Mouse (Mus musculus) neural tube, embryonic 14.5 days (tissue): Measurements from ENCODE around the gene Rps13. TPM values are rescaled to one million over a fixed set of nuclear protein-coding genes. Genes with fewer than 3 reads are reported as not detected.
"Not testable (repeated sequence)": the region's sequence is repeated elsewhere in the genome, so short reads cannot be mapped to it uniquely, and the experiment has no call there.

ENCODE experiments used
- ATAC-seq: fragments of 200-750 bp; cut with Nextera tagmentation; 2 replicates; pipeline ENCODE4 v1.8.0; 2017; ENCODE audit warnings: low read depth, mild to moderate bottlenecking, moderate TSS enrichment, moderate library complexity
- H3K27ac ChIP-seq: fragments of 300-500 bp; sonication (generic); 2 replicates; pipeline ENCODE4 v1.5.1; 2014; ENCODE audit warnings: low read depth, mild to moderate bottlenecking, control low read depth, low read length, moderate library complexity, mixed read lengths
- H3K27me3 ChIP-seq: fragments of 300-500 bp; sonication (generic); 2 replicates; pipeline ENCODE4 v1.6.1; 2014; ENCODE audit warnings: low read length; ENCODE audit not compliant: control insufficient read depth, insufficient read depth
- H3K36me3 ChIP-seq: fragments of 300-500 bp; sonication (generic); 2 replicates; pipeline ENCODE4 v1.6.1; 2014; ENCODE audit warnings: low read length, mixed read lengths; ENCODE audit not compliant: control insufficient read depth, insufficient read depth
- H3K4me1 ChIP-seq: fragments of 300-500 bp; sonication (generic); 2 replicates; pipeline ENCODE4 v1.6.1; 2014; ENCODE audit warnings: low read length; ENCODE audit not compliant: control insufficient read depth, insufficient read depth
- H3K4me2 ChIP-seq: fragments of 300-500 bp; sonication (generic); 2 replicates; pipeline ENCODE4 v1.6.1; 2014; ENCODE audit warnings: mild to moderate bottlenecking, low read depth, low read length, control low read depth
- H3K4me3 ChIP-seq: fragments of 300-500 bp; sonication (generic); 2 replicates; pipeline ENCODE4 v1.5.1; 2014; ENCODE audit warnings: low read depth, low read length, control low read depth, mixed read lengths
- H3K9ac ChIP-seq: fragments of 300-500 bp; sonication (generic); replicated peaks from 2 replicates; pipeline ENCODE4 v1.6.1; 2014; ENCODE audit warnings: low read depth, mild to moderate bottlenecking, control low read depth, low read length, mixed read lengths
- H3K9me3 ChIP-seq: fragments of 300-500 bp; sonication (generic); 2 replicates; pipeline ENCODE4 v1.6.1; 2016; ENCODE audit warnings: low read length; ENCODE audit not compliant: control insufficient read depth
- WGBS: fragments of 180-500 bp; shearing (Covaris S2); extraction: QIAGEN DNeasy Blood & Tissue Kit; methylation state at CpG from one replicate; pipeline ENCODE4 v1.1.7; 2014; 5-methylcytosine and 5-hydroxymethylcytosine counted together
- polyA plus RNA-seq: library from polyadenylated mRNA; unstranded; fragments of >200 nt; fragmentation: Nextera tagmentation; extraction: Ambion mirVana; gene quantifications from 2 replicates; pipeline ENCODE4 v1.2.1, GENCODE M21; 2014

Gene Rps13
- 549 and 565 TPM in 2 replicates for polyA plus RNA-seq

GRCm38 (mm10) chr7:116333713-116334668 lies at the start of gene Rps13:
Gene Rps13, minus strand, starts transcription at chr7:116334195.
- peak within 1 kb of the TSS; percentile 69 for H3K4me2 ChIP-seq
- H3K9me3 ChIP-seq, result no peaks in the 10 kb centered on the region
- H3K36me3 ChIP-seq, result peaks cover 21% of the 10 kb centered on the region
- peak within 1 kb of the TSS; percentile 90 for H3K4me3 ChIP-seq
- H3K4me1 ChIP-seq, result peaks cover 8% of the 10 kb centered on the region
- peak within 1 kb of the TSS; percentile 81 for H3K27ac ChIP-seq
- peak; percentile 99 for ATAC-seq
- under 1% methylated on average over 78 of the region's 78 CpGs for WGBS
- H3K9ac ChIP-seq, result peak within 1 kb of the TSS; percentile 83
- H3K27me3 ChIP-seq, result no peaks in the 10 kb centered on the region

GRCm38 (mm10) chr7:116379181-116379580 lies 45.2 kb upstream of the Rps13 start:
- H3K27me3 ChIP-seq, H3K9me3 ChIP-seq, H3K9ac ChIP-seq, H3K27ac ChIP-seq, H3K4me1 ChIP-seq, H3K4me2 ChIP-seq, H3K4me3 ChIP-seq, ATAC-seq: not testable (repeated sequence)
- peaks cover 13% of the 10 kb centered on the region for H3K36me3 ChIP-seq
- WGBS, result 90% methylated on average over 6 of the region's 6 CpGs

DNA sequence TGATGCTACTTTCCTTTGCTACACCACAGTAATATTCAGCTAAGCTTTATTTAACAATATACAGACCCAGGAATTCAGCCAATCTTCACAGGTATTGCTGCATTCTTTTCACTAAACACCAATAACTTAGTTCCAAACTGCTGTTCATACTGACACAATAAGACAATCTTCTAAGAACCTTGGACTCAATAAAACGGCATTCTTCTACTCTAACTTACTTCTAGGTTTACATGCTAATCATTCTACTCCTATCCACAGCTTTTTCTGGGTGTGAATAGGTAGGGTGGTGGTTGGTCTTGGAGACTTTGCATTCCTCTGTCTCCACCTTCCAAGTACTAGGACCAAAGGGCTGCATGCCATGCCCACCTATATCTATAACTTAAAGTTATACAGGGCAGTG lies 40.3 kb upstream of the Rps13 start:
- no peaks in the 10 kb centered on the region for H3K27me3 ChIP-seq
- H3K4me1 ChIP-seq, result no peaks in the 10 kb centered on the region
- H3K36me3 ChIP-seq, result peaks cover 13% of the 10 kb centered on the region
- no peak overlapping the region for H3K27ac ChIP-seq
- no peak overlapping the region for H3K4me2 ChIP-seq
- WGBS, result 87% methylated on average over 1 of the region's 1 CpGs
- H3K9me3 ChIP-seq, result no peaks in the 10 kb centered on the region
- ATAC-seq, result no peak
- H3K9ac ChIP-seq, result no peak overlapping the region
- H3K4me3 ChIP-seq, result no peak overlapping the region

- no peak for ATAC-seq
- no peak overlapping the region for H3K4me2 ChIP-seq
- no peak overlapping the region for H3K9ac ChIP-seq
- 83% methylated on average over 1 of the region's 1 CpGs for WGBS
- H3K27ac ChIP-seq, result no peak overlapping the region
- no peak overlapping the region for H3K4me3 ChIP-seq
- no peaks in the 10 kb centered on the region for H3K27me3 ChIP-seq
- H3K9me3 ChIP-seq, result no peaks in the 10 kb centered on the region
- H3K36me3 ChIP-seq, result peaks cover 11% of the 10 kb centered on the region
- H3K4me1 ChIP-seq, result peaks cover 8% of the 10 kb centered on the region
Observed at GRCm38 (mm10) chr7:116336226-116336625, 2.2 kb upstream of the Rps13 start.

DNA sequence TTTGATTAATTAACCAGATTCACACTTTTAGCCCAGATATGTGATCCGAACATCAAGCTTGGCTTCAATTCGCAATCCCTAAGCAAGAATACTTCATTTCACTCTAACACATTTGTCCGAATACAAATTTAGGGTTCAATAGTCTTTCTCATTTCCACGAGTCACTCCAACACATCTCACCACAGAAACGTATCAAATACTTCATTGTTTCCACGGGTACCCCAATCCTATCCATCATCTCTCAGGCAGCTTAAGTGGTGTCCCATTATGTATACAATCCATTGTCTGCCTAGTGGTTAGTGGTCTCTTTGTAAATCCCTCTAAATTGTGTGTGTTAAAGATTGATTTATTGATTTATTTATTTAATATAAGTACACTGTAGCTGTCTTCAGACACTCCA lies 1.1 kb upstream of the Rps13 start:
- ATAC-seq, result no peak
- WGBS, result 64% methylated on average over 6 of the region's 6 CpGs
- no peaks in the 10 kb centered on the region for H3K9me3 ChIP-seq
- H3K27me3 ChIP-seq, result no peaks in the 10 kb centered on the region
- H3K4me3 ChIP-seq, result no peak overlapping the region
- no peak overlapping the region for H3K9ac ChIP-seq
- no peak overlapping the region for H3K4me2 ChIP-seq
- H3K36me3 ChIP-seq, result peaks cover 17% of the 10 kb centered on the region
- H3K27ac ChIP-seq, result no peak overlapping the region
- H3K4me1 ChIP-seq, result peaks cover 8% of the 10 kb centered on the region

DNA sequence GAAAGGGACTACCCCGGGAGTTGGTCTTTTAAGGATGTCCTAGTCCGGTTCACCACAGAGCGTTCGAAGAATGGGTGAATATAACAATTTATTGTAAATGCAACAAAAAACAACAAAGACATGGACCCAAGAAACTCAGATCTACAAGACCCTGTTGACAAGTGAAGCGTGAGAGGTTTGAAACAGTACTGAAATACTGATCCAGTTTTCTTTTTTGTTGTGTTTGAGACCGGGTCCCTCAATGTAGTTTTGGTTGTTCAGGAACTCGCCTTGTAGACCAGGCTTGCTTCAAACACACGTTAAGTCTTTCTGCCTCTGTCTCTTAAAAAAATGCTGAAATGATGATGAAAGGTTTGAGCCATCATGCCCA lies 659 bp upstream of the Rps13 start:
- Histone ChIP-seq H3K4me2 (peak overlapping the region; percentile 69), H3K27ac (no peak overlapping the region; the same call in 1 of the 2 replicates), H3K27me3 (no peaks in the 10 kb centered on the region), H3K4me3 (peak overlapping the region; percentile 90), H3K9ac (peak overlapping the region; percentile 83), H3K36me3 (peaks cover 21% of the 10 kb centered on the region), H3K9me3 (no peaks in the 10 kb centered on the region), H3K4me1 (peaks cover 8% of the 10 kb centered on the region)
- 25% methylated on average over 8 of the region's 8 CpGs for WGBS
- no peak for ATAC-seq

DNA sequence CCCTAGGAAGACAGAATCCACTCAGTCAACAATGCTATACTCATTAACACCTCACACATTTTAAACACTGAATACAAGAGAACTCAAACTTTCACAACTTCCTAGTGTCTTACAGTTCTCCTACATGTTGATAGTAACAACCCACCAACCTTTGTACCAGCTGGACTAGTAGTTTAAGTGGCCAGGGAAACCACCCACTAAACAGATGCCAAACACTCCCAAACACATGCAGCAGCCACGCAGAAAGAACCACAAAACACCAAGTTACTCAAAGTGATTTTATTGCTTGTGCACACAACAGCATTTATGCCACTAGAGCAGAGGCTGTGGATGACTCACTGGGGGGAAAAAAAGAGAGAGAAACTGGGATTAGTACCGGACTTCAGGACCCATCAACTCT lies 2.7 kb downstream of the Rps13 start:
- 91% methylated on average over 2 of the region's 2 CpGs for WGBS

DNA sequence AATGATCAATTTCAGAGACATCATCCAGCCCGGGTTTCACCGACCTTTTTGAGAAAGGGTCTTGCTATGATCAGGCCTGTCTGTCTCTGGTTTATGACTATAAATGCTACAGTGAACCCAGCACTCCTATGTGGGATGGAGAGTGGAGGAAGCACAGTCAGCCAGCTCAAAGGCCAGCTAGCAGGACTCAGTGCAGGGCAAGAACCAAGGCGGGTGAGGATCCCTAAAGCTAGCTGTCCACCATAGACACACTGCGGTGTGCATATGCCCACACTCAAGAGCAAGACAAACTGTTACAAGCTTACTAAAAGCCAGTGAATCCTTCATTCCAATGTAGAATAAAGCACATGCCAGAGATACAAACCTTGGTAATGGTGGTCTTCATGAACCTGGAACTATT lies 4.1 kb downstream of the Rps13 start:
- no peak overlapping the region for H3K4me2 ChIP-seq
- no peaks in the 10 kb centered on the region for H3K9me3 ChIP-seq
- 91% methylated on average over 4 of the region's 4 CpGs for WGBS
- H3K27me3 ChIP-seq, result no peaks in the 10 kb centered on the region
- H3K4me3 ChIP-seq, result no peak overlapping the region
- H3K4me1 ChIP-seq, result peaks cover 8% of the 10 kb centered on the region
- ATAC-seq, result no peak
- H3K9ac ChIP-seq, result no peak overlapping the region
- no peak overlapping the region for H3K27ac ChIP-seq
- peaks cover 21% of the 10 kb centered on the region for H3K36me3 ChIP-seq

More for the DNA sequence above, 2.7 kb downstream of the Rps13 start:
- peaks cover 21% of the 10 kb centered on the region for H3K36me3 ChIP-seq
- no peak for ATAC-seq
- peaks cover 8% of the 10 kb centered on the region for H3K4me1 ChIP-seq
- no peak overlapping the region for H3K9ac ChIP-seq
- no peak overlapping the region for H3K27ac ChIP-seq
- no peaks in the 10 kb centered on the region for H3K9me3 ChIP-seq
- H3K27me3 ChIP-seq, result no peaks in the 10 kb centered on the region
- H3K4me2 ChIP-seq, result no peak overlapping the region
- no peak overlapping the region for H3K4me3 ChIP-seq

DNA sequence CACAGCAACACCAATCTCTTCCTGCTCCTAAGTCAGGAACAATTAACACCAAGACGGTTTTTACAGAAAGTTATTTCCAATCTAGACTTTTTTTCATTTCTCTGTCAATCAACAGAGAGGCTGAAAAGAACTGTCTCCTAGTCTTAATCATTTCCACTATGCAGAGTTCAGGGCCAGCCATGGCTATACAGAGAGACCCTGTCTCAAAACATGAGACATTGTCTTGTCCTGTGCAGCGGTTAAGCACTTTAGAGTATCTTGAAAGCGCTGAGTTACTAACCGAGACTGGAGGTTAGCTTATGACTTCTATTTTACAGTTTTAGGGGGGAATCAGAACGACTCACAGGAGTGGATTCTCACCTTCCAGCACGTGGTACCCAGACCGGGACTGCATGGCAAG lies 5.2 kb downstream of the Rps13 start:
- H3K36me3 ChIP-seq, result peaks cover 21% of the 10 kb centered on the region

More for the DNA sequence above, 5.2 kb downstream of the Rps13 start:
- no peaks in the 10 kb centered on the region for H3K9me3 ChIP-seq
- H3K4me1 ChIP-seq, result peaks cover 8% of the 10 kb centered on the region
- no peak for ATAC-seq
- H3K27ac ChIP-seq, result no peak overlapping the region
- H3K4me2 ChIP-seq, result no peak overlapping the region
- H3K9ac ChIP-seq, result no peak overlapping the region
- no peaks in the 10 kb centered on the region for H3K27me3 ChIP-seq
- 77% methylated on average over 7 of the region's 7 CpGs for WGBS
- no peak overlapping the region for H3K4me3 ChIP-seq
